Mouse (Mus musculus) MEL (cell line): ENCODE results near the gene Slc12a1. TPM values are rescaled to one million over a fixed set of nuclear protein-coding genes. Genes with fewer than 3 reads are reported as not detected.

ENCODE experiments used
- DNase-seq: peaks from one replicate; pipeline ENCODE4 v3.0.0; 2011; ENCODE audit warnings: low read depth, low spot score
- H3K27ac ChIP-seq: 2 replicates; pipeline ENCODE4 v1.5.1; 2012; ENCODE audit warnings: low read depth, mild to moderate bottlenecking, control low read depth, low read length, moderate library complexity; ENCODE audit not compliant: control insufficient read depth
- H3K27me3 ChIP-seq, 2 experiments: fragments of 150-350 bp in 1 of 2; sonication (generic) in 1 of 2; 2 replicates each; pipeline ENCODE4 v1.6.1; 2012; ENCODE audit warnings: low read length in 2 of 2, mild to moderate bottlenecking in 2 of 2, improper control_type of control experiment in 1 of 2, moderate library complexity in 1 of 2; ENCODE audit not compliant: insufficient read depth in 2 of 2, control insufficient read depth in 1 of 2
- H3K36me3 ChIP-seq, 2 experiments: 2 replicates each; pipeline ENCODE4 v1.6.1; 2012 to 2014; ENCODE audit warnings: low read length in 2 of 2, improper control_type of control experiment in 1 of 2, inconsistent platforms in 1 of 2, mild to moderate bottlenecking in 1 of 2; ENCODE audit not compliant: insufficient read depth in 2 of 2, control insufficient read depth in 1 of 2
- H3K4me1 ChIP-seq, 2 experiments: fragments of 150-350 bp in 1 of 2; sonication (generic) in 1 of 2; 2 replicates each; pipeline ENCODE4 v1.6.1; 2012; ENCODE audit warnings: low read length in 2 of 2, improper control_type of control experiment in 1 of 2, mild to moderate bottlenecking in 1 of 2; ENCODE audit not compliant: insufficient read depth in 2 of 2, control insufficient read depth in 1 of 2
- H3K4me3 ChIP-seq, 2 experiments: fragments of 150-350 bp in 1 of 2; sonication (generic) in 1 of 2; 2 replicates each; pipeline ENCODE4 v1.5.1; 2012; ENCODE audit warnings: low read depth in 2 of 2, low read length in 2 of 2, mild to moderate bottlenecking in 2 of 2, moderate library complexity in 2 of 2, control low read depth in 1 of 2, improper control_type of control experiment in 1 of 2; ENCODE audit not compliant: control insufficient read depth in 1 of 2, insufficient read depth in 1 of 2
- H3K79me2 ChIP-seq: 2 replicates; pipeline ENCODE4 v1.6.1; 2012; ENCODE audit warnings: mild to moderate bottlenecking, low read length, moderate library complexity; ENCODE audit not compliant: control insufficient read depth, poor library complexity, insufficient read depth
- H3K9ac ChIP-seq: 2 replicates; pipeline ENCODE4 v1.6.1; 2012; ENCODE audit warnings: low read depth, mild to moderate bottlenecking, control low read depth, low read length, moderate library complexity; ENCODE audit not compliant: control insufficient read depth, poor library complexity, severe bottlenecking
- H3K9me3 ChIP-seq: fragments of 150-350 bp; sonication (generic); replicated peaks from 2 replicates; pipeline ENCODE4 v1.6.1; 2012; ENCODE audit warnings: mild to moderate bottlenecking, low read length, improper control_type of control experiment, moderate library complexity; ENCODE audit not compliant: insufficient read depth
- CHD1 ChIP-seq: IDR thresholded peaks from 2 replicates; pipeline ENCODE4 v1.6.1; 2012; ENCODE audit warnings: low read depth, mild to moderate bottlenecking, inconsistent platforms, low read length, improper control_type of control experiment
- CHD2 ChIP-seq: IDR thresholded peaks from 2 replicates; pipeline ENCODE4 v1.6.1; 2011; ENCODE audit warnings: low read length, improper control_type of control experiment
- E2F4 ChIP-seq: IDR thresholded peaks from 2 replicates; pipeline ENCODE4 v1.6.1; 2011; ENCODE audit warnings: low read depth, low read length, improper control_type of control experiment, borderline replicate concordance
- EP300 ChIP-seq, 2 experiments: IDR thresholded peaks; 2 replicates each; pipeline ENCODE4 v1.6.1; 2011; ENCODE audit warnings: improper control_type of control experiment in 2 of 2, low read length in 2 of 2, low read depth in 1 of 2, mild to moderate bottlenecking in 1 of 2
- ETS1 ChIP-seq: IDR thresholded peaks from 2 replicates; pipeline ENCODE4 v1.6.1; 2012; ENCODE audit warnings: low read depth, mild to moderate bottlenecking, inconsistent platforms, low read length, improper control_type of control experiment, moderate library complexity
- GABPA ChIP-seq: IDR thresholded peaks from 2 replicates; pipeline ENCODE4 v1.6.1; 2012; ENCODE audit warnings: low read depth, mild to moderate bottlenecking, inconsistent platforms, low read length, improper control_type of control experiment, moderate library complexity
- GATA1 ChIP-seq: IDR thresholded peaks from 2 replicates; pipeline ENCODE4 v1.6.1; 2011; ENCODE audit warnings: low read depth, low read length, improper control_type of control experiment
- HCFC1 ChIP-seq: IDR thresholded peaks from 2 replicates; pipeline ENCODE4 v1.6.1; 2012; ENCODE audit warnings: low read depth, mild to moderate bottlenecking, inconsistent platforms, low read length, improper control_type of control experiment, moderate library complexity
- JUND ChIP-seq: IDR thresholded peaks from 2 replicates; pipeline ENCODE4 v1.6.1; 2011; ENCODE audit warnings: low read depth, mild to moderate bottlenecking, improper control_type of control experiment, low read length
- KAT2A ChIP-seq: conservative IDR thresholded peaks from 2 replicates; pipeline ENCODE4 v1.6.1; 2012; ENCODE audit warnings: low read depth, low read length, improper control_type of control experiment, inconsistent platforms
- MAFK ChIP-seq: IDR thresholded peaks from 2 replicates; pipeline ENCODE4 v1.6.1; 2011; ENCODE audit warnings: low read depth, mild to moderate bottlenecking, low read length, improper control_type of control experiment, borderline replicate concordance
- MAX ChIP-seq: IDR thresholded peaks from 2 replicates; pipeline ENCODE4 v1.6.1; 2011; ENCODE audit warnings: low read length, improper control_type of control experiment
- MEF2A ChIP-seq: IDR thresholded peaks from 2 replicates; pipeline ENCODE4 v1.6.1; 2014; ENCODE audit warnings: low read depth, mild to moderate bottlenecking, inconsistent platforms, low read length, improper control_type of control experiment; ENCODE audit not compliant: poor library complexity, insufficient replicate concordance, severe bottlenecking; ENCODE audit errors: extremely low read depth
- MXI1 ChIP-seq: IDR thresholded peaks from 2 replicates; pipeline ENCODE4 v1.6.1; 2011; ENCODE audit warnings: mild to moderate bottlenecking, low read depth, low read length, improper control_type of control experiment
- MYB ChIP-seq: IDR thresholded peaks from 2 replicates; pipeline ENCODE4 v1.6.1; 2011; ENCODE audit warnings: mild to moderate bottlenecking, low read depth, low read length, improper control_type of control experiment
- MYC ChIP-seq: IDR thresholded peaks from 2 replicates; pipeline ENCODE4 v1.6.1; 2011; ENCODE audit warnings: low read depth, mild to moderate bottlenecking, low read length, improper control_type of control experiment, moderate library complexity
- NELFE ChIP-seq: IDR thresholded peaks from 2 replicates; pipeline ENCODE4 v1.6.1; 2011; ENCODE audit warnings: low read depth, low read length, improper control_type of control experiment
- POLR2A ChIP-seq, 2 experiments: IDR thresholded peaks; 2 replicates each; pipeline ENCODE4 v1.6.1; 2011 to 2012; ENCODE audit warnings: low read length in 2 of 2, mild to moderate bottlenecking in 2 of 2, control low read depth in 1 of 2, improper control_type of control experiment in 1 of 2, low read depth in 1 of 2, moderate library complexity in 1 of 2; ENCODE audit not compliant: control insufficient read depth in 1 of 2, insufficient read depth in 1 of 2, poor library complexity in 1 of 2
- POLR2AphosphoS2 ChIP-seq: IDR thresholded peaks from 2 replicates; pipeline ENCODE4 v1.6.1; 2011; ENCODE audit warnings: low read length, improper control_type of control experiment
- RCOR1 ChIP-seq: IDR thresholded peaks from 2 replicates; pipeline ENCODE4 v1.6.1; 2012; ENCODE audit warnings: low read depth, mild to moderate bottlenecking, inconsistent platforms, low read length, improper control_type of control experiment
- SIN3A ChIP-seq: IDR thresholded peaks from 2 replicates; pipeline ENCODE4 v1.6.1; 2012; ENCODE audit warnings: low read length, improper control_type of control experiment, inconsistent platforms
- TAL1 ChIP-seq: IDR thresholded peaks from 2 replicates; pipeline ENCODE4 v1.6.1; 2012; ENCODE audit warnings: mild to moderate bottlenecking, inconsistent platforms, low read length, moderate library complexity, mixed read lengths
- TBP ChIP-seq: IDR thresholded peaks from 2 replicates; pipeline ENCODE4 v1.8.0; 2011; ENCODE audit warnings: low read depth, low read length, improper control_type of control experiment
- TCF12 ChIP-seq: IDR thresholded peaks from 2 replicates; pipeline ENCODE4 v1.6.1; 2014; ENCODE audit warnings: low read depth, mild to moderate bottlenecking, inconsistent platforms, low read length, improper control_type of control experiment, moderate library complexity
- USF1 ChIP-seq: IDR thresholded peaks from 2 replicates; pipeline ENCODE4 v1.6.1; 2014; ENCODE audit warnings: low read depth, mild to moderate bottlenecking, inconsistent platforms, low read length, improper control_type of control experiment, moderate library complexity
- USF2 ChIP-seq, 2 experiments: IDR thresholded peaks; 2 replicates each; pipeline ENCODE4 v1.6.1; 2011 to 2012; ENCODE audit warnings: improper control_type of control experiment in 2 of 2, low read length in 2 of 2, borderline replicate concordance in 1 of 2, inconsistent platforms in 1 of 2, low read depth in 1 of 2, mild to moderate bottlenecking in 1 of 2; ENCODE audit not compliant: insufficient read depth in 1 of 2
- ZMIZ1 ChIP-seq: IDR thresholded peaks from 2 replicates; pipeline ENCODE4 v1.6.1; 2012; ENCODE audit warnings: low read depth, mild to moderate bottlenecking, inconsistent platforms, low read length, improper control_type of control experiment, moderate library complexity
- ZNF384 ChIP-seq: IDR thresholded peaks from 2 replicates; pipeline ENCODE4 v1.6.1; 2012; ENCODE audit warnings: low read depth, mild to moderate bottlenecking, inconsistent platforms, low read length, improper control_type of control experiment
- polyA plus RNA-seq, 2 experiments: library from polyadenylated mRNA; stranded (reverse) in 1 of 2; unstranded in 1 of 2; fragments of >175 nt in 1 of 2; fragments of >200 nt in 1 of 2; gene quantifications; 2 replicates each; pipeline versions ENCODE4 v1.2.1 to v1.2.4; 2012; ENCODE audit warnings: low replicate concordance in 2 of 2, low read depth in 1 of 2; ENCODE audit not compliant: insufficient read length in 2 of 2, insufficient read depth in 1 of 2, missing spikeins in 1 of 2
- total RNA-seq: library from RNA; depleted of rRNA; stranded (reverse); fragments of 300-350 nt; gene quantifications from 2 replicates; pipeline ENCODE4 v1.2.3, GENCODE M21; 2012

Gene Slc12a1
- total and polyA plus RNA-seq, 3 experiments: not detected

DNA sequence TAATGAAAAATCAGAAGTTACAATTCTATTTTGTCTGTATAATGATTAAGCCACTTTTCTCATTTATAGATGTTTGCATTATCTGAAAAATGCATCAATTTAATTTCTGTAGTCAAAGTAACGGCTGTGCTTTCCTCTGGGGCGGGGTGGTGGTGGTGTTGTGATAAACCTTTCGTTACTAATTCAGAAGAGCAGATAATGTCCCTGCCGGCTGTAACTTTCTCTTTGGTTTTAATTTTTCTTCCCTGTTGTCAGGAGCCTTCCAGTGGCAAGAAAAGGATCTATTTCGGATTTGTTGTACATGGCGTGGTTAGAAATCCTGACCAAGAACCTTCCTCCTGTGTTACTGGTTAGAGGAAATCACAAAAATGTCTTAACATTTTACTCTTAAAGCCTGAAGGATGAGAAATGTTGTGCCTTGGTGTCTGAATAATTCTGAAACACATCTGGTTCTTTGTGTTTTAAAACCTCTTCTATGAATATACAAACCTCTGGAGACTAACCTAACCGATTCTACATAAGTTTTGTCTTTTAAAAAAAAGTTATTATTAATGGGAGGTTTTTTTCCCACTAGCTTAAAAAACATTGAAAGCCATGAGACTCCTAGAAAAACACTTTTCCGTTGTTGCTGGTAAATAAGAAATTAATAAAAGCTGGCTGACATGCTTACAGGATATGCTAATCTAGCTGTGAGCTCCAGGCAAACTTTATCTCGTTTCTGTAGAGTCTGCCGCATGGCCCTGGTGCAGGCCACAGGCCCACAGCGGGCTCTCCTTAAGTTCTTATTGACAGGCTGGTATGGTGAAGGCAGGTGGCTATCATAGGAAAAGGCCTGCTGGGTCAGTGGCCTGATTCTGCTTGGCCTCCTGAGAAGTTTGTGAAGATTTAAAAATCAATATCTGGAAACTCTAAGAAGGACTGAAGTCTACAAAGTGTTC, 76.4 kb downstream of the Slc12a1 start:
- Histone ChIP-seq H3K36me3 (peaks cover 0 to 45% of the 10 kb centered on the region in 2 experiments; a peak in 2 of 4 replicates), H3K9me3 (no peaks in the 10 kb centered on the region)
- TF ChIP-seq MAX (peak; percentile 82), MEF2A (no peak), EP300 (IDR thresholded peaks at IDR 0.05; ENCODE audit: low read depth in 1 of 2, low read length in 2 of 2) (peak in 1 of 2 experiments; percentile 88; a peak in 3 of 4 replicates), ZMIZ1 (no peak), MAFK (0 out of 2 replicates have a peak, but pooled peaks have one; percentile 26), GABPA (no peak), MYB (peak; percentile 79), HCFC1 (no peak), SIN3A (no peak; the same call in none of the 2 replicates), POLR2A (IDR thresholded peaks at IDR 0.05; ENCODE audit: control insufficient read depth in 1 of 2, insufficient read depth in 1 of 2, low read depth in 1 of 2, low read length in 2 of 2, poor library complexity in 1 of 2) (peak in 1 of 2 experiments; percentile 36; a peak in 1 of 4 replicates), TBP (peak; percentile 64), USF2 (IDR thresholded peaks at IDR 0.05; ENCODE audit: borderline replicate concordance in 1 of 2, insufficient read depth in 1 of 2, low read depth in 1 of 2, low read length in 2 of 2) (no peak), E2F4 (no peak), USF1 (no peak), ETS1 (peak; percentile 66; the same call in 1 of the 2 replicates), CHD2 (no peak), TAL1 (no peak), GATA1 (peak; percentile 72), TCF12 (peak; percentile 77), JUND (no peak), MXI1 (peak; percentile 78), MYC (peak; percentile 83), POLR2AphosphoS2 (no peak), NELFE (0 out of 2 replicates have a peak, but pooled peaks have one; percentile 34), KAT2A (no peak), CHD1 (0 out of 2 replicates have a peak, but pooled peaks have one; percentile 62), RCOR1 (peak; percentile 81), ZNF384 (no peak)
- TF ChIP-seq, all 39 proteins: peak for 14
- peaks cover 27 to 43% of the 10 kb centered on the region in 2 experiments for H3K4me1 ChIP-seq
- peak overlapping the region; percentile 57 for H3K9ac ChIP-seq
- H3K79me2 ChIP-seq: no peaks in the 10 kb centered on the region
- H3K27me3 ChIP-seq: no peaks in the 10 kb centered on the region
- H3K4me3 ChIP-seq: peak overlapping the region; percentile 39 to 62
- H3K27ac ChIP-seq: peak overlapping the region; percentile 93
- DNase-seq: peak; percentile 78
